Mouse (Mus musculus) liver, embryonic 14.5 days (tissue): ENCODE measurements around the gene Sdr39u1. TPM values are rescaled to one million over a fixed set of nuclear protein-coding genes. Genes with fewer than 3 reads are reported as not detected.

ENCODE experiments used
- ATAC-seq: fragments of 200-750 bp; cut with Nextera tagmentation; 2 replicates; pipeline ENCODE4 v1.8.0; 2017; ENCODE audit warnings: moderate number of reproducible peaks, mild to moderate bottlenecking, moderate library complexity; ENCODE audit not compliant: insufficient read depth
- DNase-seq, 3 experiments: peaks; one replicate each; pipeline ENCODE4 v3.0.0-alpha.2; 2012 to 2013; ENCODE audit warnings: low read depth in 3 of 3, low spot score in 3 of 3
- H3K27ac ChIP-seq: fragments of 300-500 bp; sonication (generic); 2 replicates; pipeline ENCODE4 v1.5.1; 2014; ENCODE audit warnings: moderate library complexity, mild to moderate bottlenecking, control low read depth, inconsistent platforms
- H3K27me3 ChIP-seq: fragments of 300-500 bp; sonication (generic); 2 replicates; pipeline ENCODE4 v1.6.1; 2014; ENCODE audit warnings: mild to moderate bottlenecking, low read length, moderate library complexity; ENCODE audit not compliant: control insufficient read depth, insufficient read depth
- H3K36me3 ChIP-seq: fragments of 300-500 bp; sonication (generic); replicated peaks from 2 replicates; pipeline ENCODE4 v1.6.1; 2014; ENCODE audit warnings: low read depth; ENCODE audit not compliant: control insufficient read depth, insufficient read depth
- H3K4me1 ChIP-seq, 2 experiments: fragments of 200-500 bp in 1 of 2; fragments of 300-500 bp in 1 of 2; sonication (generic) in 1 of 2; replicated peaks; 2 replicates each; pipeline ENCODE4 v1.6.1; 2012 to 2014; ENCODE audit warnings: antibody characterized with exemption in 1 of 2, inconsistent platforms in 1 of 2, low read length in 1 of 2; ENCODE audit not compliant: control insufficient read depth in 2 of 2, insufficient read depth in 2 of 2
- H3K4me2 ChIP-seq: fragments of 300-500 bp; sonication (generic); 2 replicates; pipeline ENCODE4 v1.6.1; 2014; ENCODE audit warnings: low read depth, mild to moderate bottlenecking, control low read depth, moderate library complexity
- H3K4me3 ChIP-seq, 2 experiments: fragments of 200-500 bp in 1 of 2; fragments of 300-500 bp in 1 of 2; sonication (generic) in 1 of 2; 2 replicates each; pipeline ENCODE4 v1.5.1; 2012 to 2014; ENCODE audit warnings: low read depth in 2 of 2, low read length in 2 of 2, mild to moderate bottlenecking in 2 of 2, control low read depth in 1 of 2, inconsistent platforms in 1 of 2, moderate library complexity in 1 of 2; ENCODE audit not compliant: insufficient read depth in 1 of 2
- H3K9ac ChIP-seq: fragments of 300-500 bp; sonication (generic); replicated peaks from 2 replicates; pipeline ENCODE4 v1.6.1; 2014; ENCODE audit warnings: mild to moderate bottlenecking, control low read depth, moderate library complexity
- H3K9me3 ChIP-seq: fragments of 300-500 bp; sonication (generic); 2 replicates; pipeline ENCODE4 v1.6.1; 2016; ENCODE audit warnings: low read length, mixed read lengths; ENCODE audit not compliant: control insufficient read depth
- CTCF ChIP-seq: IDR thresholded peaks from 2 replicates; pipeline ENCODE4 v1.5.1; 2016; ENCODE audit warnings: antibody characterized with exemption, low read depth, control low read depth
- EP300 ChIP-seq: IDR thresholded peaks from 2 replicates; pipeline ENCODE4 v1.6.1; 2016; ENCODE audit warnings: antibody characterized with exemption, low read depth
- WGBS: fragments of 180-500 bp; shearing (Covaris S2); extraction: QIAGEN DNeasy Blood & Tissue Kit; methylation state at CpG from one replicate; pipeline ENCODE4 v1.1.7; 2014; ENCODE audit not compliant: insufficient replicate concordance; 5-methylcytosine and 5-hydroxymethylcytosine counted together
- polyA plus RNA-seq, 2 experiments: library from polyadenylated mRNA; depleted of rRNA in 1 of 2; stranded (reverse) in 1 of 2; unstranded in 1 of 2; fragments of >200 nt; fragmentation: Nextera tagmentation in 1 of 2; extraction: Ambion mirVana in 1 of 2; gene quantifications; 2 replicates each; pipeline versions ENCODE4 v1.2.1 to v1.2.3; 2012 to 2014

The Sdr39u1 gene
- polyA plus RNA-seq, 2 experiments = 6.7 to 12.0 TPM

DNA sequence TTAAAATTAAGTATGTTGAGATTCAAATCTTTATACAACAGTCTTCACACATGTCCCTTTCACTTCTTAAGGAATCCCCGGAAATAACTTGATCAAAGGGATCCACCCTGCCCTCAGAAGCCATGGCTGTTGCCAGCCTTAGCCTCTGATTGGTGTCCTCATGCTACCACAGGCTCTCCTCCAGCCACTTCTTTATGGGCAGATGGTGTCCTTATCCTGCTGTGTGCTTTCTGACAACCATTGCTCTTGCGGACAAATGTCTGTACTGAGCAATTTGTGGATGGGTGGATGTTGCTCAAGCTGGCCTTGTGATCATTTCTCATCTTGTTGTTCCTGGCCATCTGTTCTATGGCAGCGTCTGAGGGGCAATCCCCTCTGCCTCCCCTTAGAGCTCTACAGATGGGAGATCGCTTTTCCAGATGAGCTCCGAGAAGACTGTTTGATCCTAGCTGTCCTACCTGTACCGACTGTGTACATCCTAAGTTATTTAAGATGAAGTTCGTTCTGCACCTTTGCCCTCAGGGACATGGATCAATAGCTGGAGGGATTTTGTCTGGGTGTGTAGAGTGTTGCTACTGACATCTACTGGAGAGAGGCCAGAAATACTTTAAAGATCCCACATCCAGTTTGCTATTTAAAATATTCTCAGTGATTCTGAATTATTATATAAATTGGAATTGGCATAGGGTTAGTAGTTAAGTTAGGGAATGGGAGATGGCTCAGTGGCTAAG lies 40.1 kb upstream of the Sdr39u1 start:
- Histone ChIP-seq H3K4me2 (no peak overlapping the region), H3K36me3 (no peaks in the 10 kb centered on the region), H3K9ac (no peak overlapping the region), H3K4me3 (no peak overlapping the region), H3K27ac (no peak overlapping the region), H3K9me3 (no peaks in the 10 kb centered on the region), H3K27me3 (no peaks in the 10 kb centered on the region), H3K4me1 (peaks cover 0 to 3% of the 10 kb centered on the region in 2 experiments; a peak in 2 of 4 replicates)
- DNase-seq (no peak), ATAC-seq (no peak)
- TF ChIP-seq CTCF = peak; percentile 16; the same call in 1 of the 2 replicates
- no peak for TF ChIP-seq EP300
- WGBS = 39% methylated on average over 7 of the region's 7 CpGs

DNA sequence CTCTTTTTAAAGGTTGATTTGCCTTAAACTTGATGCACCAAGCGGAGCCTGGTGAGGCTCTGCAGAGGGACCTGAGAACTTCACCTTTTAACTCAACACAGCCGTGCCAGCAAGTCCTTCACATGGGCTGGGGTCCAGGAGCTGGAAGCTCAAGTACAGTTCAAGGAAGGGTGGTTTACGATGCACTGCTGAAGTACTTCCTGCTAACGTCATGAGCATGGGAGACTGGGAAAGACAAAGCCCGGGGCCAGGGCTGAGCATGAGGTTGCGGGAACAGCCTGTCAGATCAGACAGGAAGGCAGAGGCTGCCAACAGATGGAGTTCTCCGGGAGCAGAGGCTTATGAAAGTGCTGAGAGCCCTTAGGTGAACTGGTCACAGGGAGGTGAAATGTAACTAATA lies 33.5 kb upstream of the Sdr39u1 start:
- H3K36me3 ChIP-seq = no peaks in the 10 kb centered on the region
- no peak overlapping the region for H3K4me3 ChIP-seq
- no peak for ATAC-seq
- no peaks in the 10 kb centered on the region for H3K27me3 ChIP-seq
- H3K27ac ChIP-seq = no peak overlapping the region
- H3K4me2 ChIP-seq = no peak overlapping the region
- WGBS = 38% methylated on average over 7 of the region's 7 CpGs
- H3K4me1 ChIP-seq = peaks cover 0 to 3% of the 10 kb centered on the region in 2 experiments; a peak in 1 of 4 replicates
- no peak for TF ChIP-seq EP300
- no peak for TF ChIP-seq CTCF
- no peak overlapping the region for H3K9ac ChIP-seq
- DNase-seq = no peak
- H3K9me3 ChIP-seq = no peaks in the 10 kb centered on the region

DNA sequence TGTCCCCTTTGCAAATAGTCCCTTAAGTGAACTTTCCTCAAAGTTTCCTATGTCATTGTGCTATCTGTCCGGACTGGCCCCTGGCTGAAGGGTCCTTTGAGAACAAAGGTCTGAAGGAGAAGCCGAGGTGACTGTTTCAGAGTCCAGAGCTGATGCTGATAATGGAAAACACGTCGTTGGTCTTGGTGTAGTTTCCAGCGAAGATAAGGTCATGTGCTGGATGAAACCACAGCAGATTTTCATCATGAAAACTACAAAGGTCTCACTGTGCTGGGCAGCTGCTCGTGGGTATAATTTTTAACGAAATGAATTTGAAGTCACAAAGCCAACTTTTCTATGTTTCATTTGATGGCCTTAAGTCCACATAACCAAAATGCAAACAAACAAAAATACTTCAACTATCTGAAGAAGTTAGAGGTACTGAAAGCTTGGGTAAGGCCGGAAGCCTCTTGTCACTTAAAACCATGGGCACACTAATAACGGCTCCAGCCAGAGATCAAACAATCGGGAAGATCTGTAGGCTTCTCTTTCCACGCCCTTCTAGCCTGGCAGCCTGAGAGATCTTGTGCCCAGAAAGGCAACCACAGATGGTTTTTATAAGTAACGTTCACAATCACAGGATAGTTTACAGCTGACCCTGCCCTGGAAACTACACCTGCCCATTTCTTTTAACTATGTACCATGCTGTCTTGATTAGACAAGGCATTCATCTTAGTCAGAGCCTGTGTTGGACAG lies 29.3 kb upstream of the Sdr39u1 start:
- Histone ChIP-seq H3K4me3 (no peak overlapping the region), H3K27me3 (no peaks in the 10 kb centered on the region), H3K9me3 (no peaks in the 10 kb centered on the region), H3K4me2 (no peak overlapping the region), H3K4me1 (peaks cover 0 to 15% of the 10 kb centered on the region in 2 experiments; a peak in 2 of 4 replicates), H3K27ac (no peak overlapping the region), H3K9ac (no peak overlapping the region), H3K36me3 (no peaks in the 10 kb centered on the region)
- 30% methylated on average over 12 of the region's 12 CpGs for WGBS
- ATAC-seq (no peak), DNase-seq (no peak)
- no peak for TF ChIP-seq EP300
- no peak for TF ChIP-seq CTCF

DNA sequence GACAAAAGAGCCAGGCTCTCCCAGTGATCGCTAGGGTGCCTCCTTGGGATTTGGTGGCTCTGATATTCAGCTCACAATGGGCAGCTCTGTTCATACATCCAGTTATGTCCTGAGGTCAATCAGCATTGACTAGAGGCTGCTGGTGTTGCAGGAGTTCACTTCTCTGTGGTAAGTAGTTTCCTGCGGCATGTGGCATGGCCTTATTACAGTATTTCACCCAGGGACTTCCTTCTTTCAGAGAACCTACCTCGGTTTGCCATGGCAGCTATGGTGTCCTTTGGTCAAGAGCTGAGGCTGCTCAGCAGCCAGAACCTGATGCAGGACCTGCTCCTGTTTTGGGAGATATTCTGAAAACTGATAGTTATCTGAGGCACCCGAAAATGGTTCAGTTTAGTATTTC lies 26.8 kb upstream of the Sdr39u1 start:
- Histone ChIP-seq H3K9me3 (no peaks in the 10 kb centered on the region), H3K27me3 (no peaks in the 10 kb centered on the region), H3K4me3 (no peak overlapping the region), H3K36me3 (no peaks in the 10 kb centered on the region), H3K4me1 (peaks cover 15 to 31% of the 10 kb centered on the region in 2 experiments), H3K9ac (no peak overlapping the region), H3K27ac (no peak overlapping the region), H3K4me2 (no peak overlapping the region)
- no peak for DNase-seq
- no peak for TF ChIP-seq CTCF
- ATAC-seq = no peak
- WGBS = 39% methylated on average over 4 of the region's 4 CpGs

DNA sequence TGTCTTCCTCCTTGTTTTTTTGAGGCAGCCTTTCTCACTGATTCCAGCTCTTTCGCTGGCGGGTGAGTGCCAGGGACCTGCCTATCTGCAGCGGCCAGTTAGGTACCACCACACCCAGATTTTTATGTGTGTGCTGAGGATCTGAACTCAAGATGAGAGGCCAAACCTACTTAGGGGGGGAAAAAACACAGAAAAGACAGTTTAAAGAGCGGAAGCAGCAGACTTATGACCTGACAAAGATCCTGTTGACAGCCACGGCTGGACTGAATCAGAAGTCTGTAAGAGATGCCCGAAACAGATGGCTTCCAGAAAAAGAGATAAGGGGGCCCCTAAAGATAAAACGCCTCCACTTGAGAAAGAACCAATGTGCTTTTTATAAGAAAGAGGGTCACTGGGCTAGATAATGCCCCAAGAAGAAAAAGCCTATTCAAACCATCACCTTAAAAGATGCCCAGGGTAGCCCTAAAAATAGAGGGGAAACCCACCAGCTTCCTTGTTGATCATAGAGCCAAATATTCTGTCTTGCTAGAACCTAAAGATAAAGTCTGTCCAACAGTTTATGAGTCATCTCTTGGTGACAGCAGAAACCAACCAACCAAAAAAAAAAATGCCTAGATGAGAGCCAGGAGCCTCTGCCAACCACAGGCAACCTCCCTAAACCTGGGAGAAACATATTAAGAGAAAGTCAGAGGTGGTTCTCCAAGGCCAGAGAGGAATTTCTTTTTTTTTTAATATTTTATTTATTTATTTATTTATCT lies 22.6 kb upstream of the Sdr39u1 start:
- DNase-seq = peak; percentile 53 to 59 (median 59)
- peak overlapping the region; percentile 68 for H3K27ac ChIP-seq
- TF ChIP-seq EP300 (peak; percentile 76), CTCF (no peak)
- 6% methylated on average over 7 of the region's 7 CpGs for WGBS
- no peaks in the 10 kb centered on the region for H3K36me3 ChIP-seq
- peak overlapping the region; percentile 9; the same call in 1 of the 2 replicates for H3K9ac ChIP-seq
- no peaks in the 10 kb centered on the region for H3K9me3 ChIP-seq
- ATAC-seq = peak; percentile 87
- H3K4me3 ChIP-seq = 0 out of 4 replicates have a peak overlapping the region, but pooled peaks of 1 of the 2 experiments have one; percentile 14
- H3K27me3 ChIP-seq = no peaks in the 10 kb centered on the region
- peak overlapping the region; percentile 59 for H3K4me2 ChIP-seq
- H3K4me1 ChIP-seq = peaks cover 15 to 34% of the 10 kb centered on the region in 2 experiments
